Mouse (Mus musculus) fat pad, adult 2 months (tissue): ENCODE results near the gene Suz12.
"Not testable (repeated sequence)": the region's sequence is repeated elsewhere in the genome, so short reads cannot be mapped to it uniquely, and the experiment has no call there.

ENCODE experiments used
- DNase-seq: peaks from one replicate; pipeline ENCODE4 v3.0.0-alpha.2; 2011; ENCODE audit warnings: low read depth, low spot score; ENCODE audit errors: extremely low read depth

Suz12 gene

GRCm38 (mm10) chr11:79992592-79993355, at the start of gene Suz12:
Suz12 (plus strand) TSS chr11:79993106.
- peak; percentile 46 for DNase-seq

GRCm38 (mm10) chr11:79943136-79943535, 49.8 kb upstream of the Suz12 start:
- DNase-seq: no peak

DNA sequence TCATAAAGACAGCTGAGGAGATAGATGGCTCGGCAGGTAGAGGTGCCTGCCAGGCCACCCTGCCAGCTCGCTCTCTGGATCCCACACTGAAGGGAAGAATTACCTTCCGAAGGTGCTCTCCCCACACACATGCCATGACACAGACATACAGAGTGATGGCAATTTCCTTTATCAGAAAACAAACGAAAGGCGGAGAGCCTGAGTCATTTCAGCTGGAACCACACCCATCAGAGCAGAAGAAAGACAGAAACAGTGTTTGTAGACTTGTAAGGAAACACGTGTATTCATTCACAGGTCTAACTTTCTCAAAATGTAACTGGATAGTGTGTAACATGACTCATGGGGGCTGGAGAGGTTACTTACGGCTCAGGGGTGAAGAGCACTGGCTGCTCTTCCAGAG, 49.3 kb upstream of the Suz12 start:
- no peak for DNase-seq

GRCm38 (mm10) chr11:79947265-79947664, 45.6 kb upstream of the Suz12 start:
- no peak for DNase-seq

GRCm38 (mm10) chr11:79961346-79962124, 31.4 kb upstream of the Suz12 start:
- no peak for DNase-seq

- peak; percentile 80 for DNase-seq
Observed at GRCm38 (mm10) chr11:79962125-79962876, 30.6 kb upstream of the Suz12 start, which contains the start of gene Utp6. Utp6 (minus strand) TSS chr11:79962390.

DNA sequence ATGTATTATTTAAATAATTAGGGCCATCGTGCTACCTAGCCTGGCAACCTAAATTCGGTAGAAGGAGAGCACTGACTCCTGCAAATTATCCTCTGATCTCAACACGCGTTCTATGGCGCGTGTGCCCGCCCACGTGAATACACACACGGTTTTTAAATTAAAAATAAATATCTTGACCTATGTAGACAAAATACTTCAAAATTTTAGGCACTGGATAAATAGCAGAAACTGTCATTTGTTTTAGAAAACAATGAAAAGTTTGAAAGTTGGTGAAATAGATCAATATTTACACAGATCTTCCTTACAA, 30.1 kb upstream of the Suz12 start:
- DNase-seq: no peak

DNA sequence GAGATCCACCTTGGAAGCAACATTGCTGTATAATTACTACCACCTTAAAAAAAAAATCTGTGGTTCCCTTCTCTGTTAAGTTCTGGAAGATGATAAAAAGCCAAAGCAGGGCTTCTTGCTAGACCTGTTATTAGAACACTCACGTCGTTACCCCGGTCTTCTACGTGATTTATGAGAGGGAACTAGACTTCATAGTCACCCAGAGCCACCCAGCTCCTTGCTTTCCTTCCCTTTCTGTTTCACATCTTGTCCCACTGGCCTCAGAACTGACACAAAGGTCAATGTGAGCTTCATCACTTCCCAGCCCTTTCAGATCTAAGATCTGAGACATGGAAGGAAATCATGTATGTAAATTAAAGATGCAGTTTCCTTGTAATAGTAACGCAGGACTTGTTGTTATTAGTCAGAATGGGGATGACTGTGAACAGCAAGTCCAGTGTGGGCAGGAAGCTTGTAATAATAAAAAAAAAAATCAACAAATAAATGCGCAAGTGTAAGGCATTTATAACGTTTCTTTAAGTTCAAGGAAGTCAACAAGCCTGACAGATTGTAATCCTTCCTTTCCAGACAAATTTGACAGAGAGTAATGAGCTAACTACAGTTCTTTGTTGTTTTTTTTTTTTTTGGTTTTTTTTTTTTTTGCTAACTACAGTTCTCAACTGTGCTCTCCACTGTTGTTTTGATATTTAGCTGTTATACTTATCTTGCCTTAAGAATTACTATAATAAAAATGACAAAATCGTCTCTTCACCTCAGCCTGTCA, 29.5 kb upstream of the Suz12 start:
- no peak for DNase-seq

GRCm38 (mm10) chr11:79965896-79966295, 27.0 kb upstream of the Suz12 start:
- DNase-seq: peak; percentile 47

- DNase-seq: no peak
Observed at GRCm38 (mm10) chr11:79967752-79968151, 25.2 kb upstream of the Suz12 start.

- no peak for DNase-seq
Observed at GRCm38 (mm10) chr11:79973133-79973532, 19.8 kb upstream of the Suz12 start.

GRCm38 (mm10) chr11:79973626-79974476, 19.1 kb upstream of the Suz12 start:
- DNase-seq: no peak

- DNase-seq: no peak
Observed at GRCm38 (mm10) chr11:79975377-79975776, 17.5 kb upstream of the Suz12 start.

- DNase-seq: no peak
Observed at GRCm38 (mm10) chr11:79976222-79976621, 16.7 kb upstream of the Suz12 start.

DNA sequence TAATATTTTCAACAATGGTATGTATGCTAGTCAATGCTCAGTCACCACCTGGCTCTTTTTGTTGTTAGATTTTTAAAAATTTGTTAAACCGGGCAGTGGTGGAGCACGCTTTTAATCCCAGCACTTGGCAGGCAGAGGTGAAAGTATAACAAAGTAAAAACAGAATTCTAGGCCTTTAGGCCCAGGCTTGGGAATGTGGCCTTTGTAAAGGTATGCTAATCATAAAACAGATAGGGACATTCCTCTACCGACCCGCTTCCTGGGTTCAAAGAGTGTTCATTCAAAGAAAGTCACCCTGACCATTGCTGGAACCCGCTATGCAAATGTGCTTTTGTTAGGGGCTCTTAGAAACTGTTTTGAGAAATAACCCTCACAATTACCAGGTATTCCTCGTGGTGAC, 16.3 kb upstream of the Suz12 start:
- DNase-seq: not testable (repeated sequence)

DNA sequence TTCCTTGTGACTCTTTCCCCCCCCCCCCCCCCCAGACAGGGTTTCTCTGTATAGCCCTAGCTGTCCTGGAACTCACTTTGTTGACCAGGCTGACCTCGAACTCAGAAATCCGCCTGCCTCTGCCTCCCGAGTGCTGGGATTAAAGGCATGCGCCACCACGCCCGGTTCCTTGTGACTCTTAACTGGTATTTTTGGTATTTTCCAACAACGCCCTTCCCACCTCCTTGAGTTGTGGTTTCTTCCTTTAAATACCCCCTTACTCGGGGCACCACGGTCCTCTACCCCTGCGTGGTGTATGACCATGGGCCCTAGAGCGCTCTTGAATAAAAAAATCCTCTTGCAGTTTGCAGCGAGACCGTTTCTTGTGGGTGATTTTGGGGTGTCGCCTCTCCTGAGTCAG, 15.8 kb upstream of the Suz12 start:
- not testable (repeated sequence) for DNase-seq

DNA sequence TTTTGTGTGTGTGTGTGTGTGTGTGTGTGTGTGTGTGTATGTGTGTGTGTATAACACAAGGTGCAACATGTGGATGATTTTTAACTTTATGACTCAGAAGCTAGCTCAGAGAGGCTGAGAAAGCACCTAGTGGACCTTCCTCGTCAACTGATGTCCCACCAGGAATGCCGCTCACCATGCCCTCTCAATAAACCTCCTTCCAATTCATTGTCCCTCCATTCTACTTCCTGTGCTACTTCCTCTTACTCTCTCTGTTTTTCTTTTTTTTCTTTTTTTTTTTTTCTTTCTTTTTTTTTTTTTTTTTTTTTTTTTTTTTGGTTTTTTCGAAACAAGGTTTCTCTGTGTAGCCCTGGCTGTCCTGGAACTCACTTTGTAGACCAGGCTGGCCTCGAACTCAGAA, 15.2 kb upstream of the Suz12 start:
- DNase-seq: not testable (repeated sequence)

DNA sequence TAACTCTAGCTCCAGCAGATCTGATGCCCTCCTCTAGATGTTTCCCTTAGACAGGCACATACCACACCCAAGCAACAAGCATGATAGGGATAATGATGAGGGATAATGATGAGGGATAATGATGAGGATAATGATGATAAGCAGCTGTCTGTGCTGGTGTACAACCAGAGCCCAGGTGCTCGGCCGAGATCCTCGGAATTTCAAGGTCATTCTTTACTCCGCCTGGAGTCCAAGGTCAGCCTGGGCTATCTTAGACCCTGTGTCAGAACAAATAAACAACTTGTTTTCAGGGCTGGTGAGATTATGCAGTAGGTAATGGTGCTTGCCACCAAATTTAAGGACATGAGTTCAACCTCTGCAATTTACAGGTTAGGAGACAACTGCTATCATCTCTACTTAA, 6.0 kb upstream of the Suz12 start:
- DNase-seq: no peak

GRCm38 (mm10) chr11:79987896-79988295, 5.0 kb upstream of the Suz12 start:
- DNase-seq: no peak

DNA sequence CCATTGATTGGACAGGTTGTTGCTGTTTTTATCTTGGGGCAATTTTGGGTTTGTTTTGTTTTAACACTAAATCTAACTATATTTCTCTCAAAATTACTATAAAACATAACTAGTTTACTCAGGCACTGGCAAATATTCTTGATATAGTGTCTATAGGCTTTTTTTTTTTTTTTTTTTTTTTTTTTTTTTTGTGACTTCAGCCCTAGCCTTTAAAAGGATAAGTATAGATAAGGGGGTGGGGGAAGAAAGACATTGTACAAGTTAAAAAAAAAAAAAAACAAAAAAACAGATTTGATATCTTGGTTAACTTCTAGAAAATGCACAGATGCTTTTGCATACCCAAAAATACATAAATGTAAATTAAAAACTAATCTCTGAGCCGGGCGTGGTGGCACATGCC, 2.8 kb upstream of the Suz12 start:
- DNase-seq: no peak
